Mouse (Mus musculus) frontal cortex, postnatal 14 days (tissue): ENCODE data around the gene Dlg5.
A peak's percentile ranks its signal among the peaks of the same experiment; 100 is the strongest.

Experiments used
- DNase-seq, 2 experiments: peaks; one replicate each; pipeline ENCODE4 v3.0.0; 2022; ENCODE audit warnings: low spot score in 2 of 2

Dlg5 gene

GRCm38 (mm10) chr14:24245177-24246081 is at the start of gene Dlg5:
TSS of gene Dlg5 (minus strand) at chr14:24245920.
- DNase-seq: peak in 1 of 2 experiments; percentile 31

GRCm38 (mm10) chr14:24293631-24294030 is 47.9 kb upstream of the Dlg5 start:
- no peak for DNase-seq

GRCm38 (mm10) chr14:24292914-24293313 is 47.2 kb upstream of the Dlg5 start, which contains the start of gene E330034G19Rik:
TSS of gene E330034G19Rik (plus strand) at chr14:24293214.
- DNase-seq: no peak

- DNase-seq: no peak
Observed at GRCm38 (mm10) chr14:24290726-24291125, 45.0 kb upstream of the Dlg5 start.

- no peak for DNase-seq
Observed at GRCm38 (mm10) chr14:24286136-24286535, 40.4 kb upstream of the Dlg5 start.

- no peak for DNase-seq
Observed at GRCm38 (mm10) chr14:24282276-24282675, 36.6 kb upstream of the Dlg5 start.

- DNase-seq: no peak
Observed at GRCm38 (mm10) chr14:24281278-24281677, 35.6 kb upstream of the Dlg5 start.

GRCm38 (mm10) chr14:24275534-24275933 is 29.8 kb upstream of the Dlg5 start:
- DNase-seq: no peak

- no peak for DNase-seq
Observed at GRCm38 (mm10) chr14:24273575-24273974, 27.9 kb upstream of the Dlg5 start.

- no peak for DNase-seq
Observed at GRCm38 (mm10) chr14:24269571-24269970, 23.9 kb upstream of the Dlg5 start.

GRCm38 (mm10) chr14:24262915-24263314 is 17.2 kb upstream of the Dlg5 start:
- peak; percentile 17 to 18 for DNase-seq

GRCm38 (mm10) chr14:24262382-24262781 is 16.7 kb upstream of the Dlg5 start:
- no peak for DNase-seq

GRCm38 (mm10) chr14:24260391-24260790 is 14.7 kb upstream of the Dlg5 start:
- DNase-seq: no peak

- DNase-seq: no peak
Observed at GRCm38 (mm10) chr14:24255956-24256355, 10.2 kb upstream of the Dlg5 start.

- no peak for DNase-seq
Observed at GRCm38 (mm10) chr14:24253611-24254202, 8.0 kb upstream of the Dlg5 start.

GRCm38 (mm10) chr14:24251326-24251725 is 5.6 kb upstream of the Dlg5 start:
- no peak for DNase-seq

GRCm38 (mm10) chr14:24249926-24250325 is 4.2 kb upstream of the Dlg5 start:
- no peak for DNase-seq

GRCm38 (mm10) chr14:24244330-24245176 is 1.2 kb downstream of the Dlg5 start:
- no peak for DNase-seq

GRCm38 (mm10) chr14:24242016-24242415 is 3.7 kb downstream of the Dlg5 start:
- no peak for DNase-seq

GRCm38 (mm10) chr14:24240831-24241230 is 4.9 kb downstream of the Dlg5 start:
- DNase-seq: no peak

GRCm38 (mm10) chr14:24239651-24240050 is 6.1 kb downstream of the Dlg5 start:
- DNase-seq: no peak

- no peak for DNase-seq
Observed at GRCm38 (mm10) chr14:24235954-24236353, 9.8 kb downstream of the Dlg5 start.
